Mouse (Mus musculus) G1E (cell line): ENCODE measurements at regions not wholly inside any gene's neighbourhood (a gene's known extent, or its start where the extent isn't known, plus 50 kb on each side); places are given as distances from the start of the nearest gene placed in this dataset.

Experiments
- ATAC-seq: 2 replicates; pipeline ENCODE4 v1.8.0; 2016; ENCODE audit warnings: mild to moderate bottlenecking; ENCODE audit not compliant: insufficient number of reproducible peaks, poor library complexity, low FRiP score, severe bottlenecking; ENCODE audit errors: extremely low read depth
- DNase-seq: peaks from one replicate; pipeline ENCODE4 v3.0.0; 2012; ENCODE audit warnings: low spot score
- H3K27me3 ChIP-seq: 2 replicates; pipeline ENCODE4 v1.6.1; 2012; ENCODE audit warnings: mild to moderate bottlenecking, low read length, inconsistent platforms; ENCODE audit not compliant: insufficient read depth
- H3K36me3 ChIP-seq: replicated peaks from 2 replicates; pipeline ENCODE3; 2012; ENCODE audit warnings: mild to moderate bottlenecking, inconsistent platforms
- H3K4me1 ChIP-seq: 2 replicates; pipeline ENCODE4 v1.6.1; 2012; ENCODE audit warnings: low read depth, low read length, inconsistent platforms, mixed read lengths; ENCODE audit not compliant: insufficient read depth
- H3K4me3 ChIP-seq: 2 replicates; pipeline ENCODE4 v1.5.1; 2012; ENCODE audit warnings: low read depth, mild to moderate bottlenecking, inconsistent platforms, low read length, moderate library complexity, mixed read lengths
- H3K9me3 ChIP-seq: replicated peaks from 2 replicates; pipeline ENCODE4 v1.6.1; 2012; ENCODE audit warnings: inconsistent platforms
- CTCF ChIP-seq: IDR thresholded peaks from 2 replicates; pipeline ENCODE4 v1.5.1; 2012; ENCODE audit warnings: low read depth, low read length, inconsistent platforms, mixed read lengths
- GATA1 ChIP-seq: IDR thresholded peaks from 2 replicates; pipeline ENCODE4 v1.6.1; 2012; ENCODE audit warnings: borderline replicate concordance, low read length, inconsistent platforms, mixed read lengths
- GATA2 ChIP-seq: IDR thresholded peaks from 2 replicates; pipeline ENCODE4 v1.6.1; 2012; ENCODE audit warnings: low read depth, low read length, inconsistent platforms, borderline replicate concordance
- POLR2AphosphoS5 ChIP-seq: IDR thresholded peaks from 2 replicates; pipeline ENCODE4 v1.6.1; 2012; ENCODE audit warnings: low read depth, low read length, inconsistent platforms; ENCODE audit not compliant: insufficient replicate concordance
- TAL1 ChIP-seq: conservative IDR thresholded peaks from 2 replicates; pipeline ENCODE4 v1.6.1; 2012; ENCODE audit warnings: low read depth, low read length, inconsistent platforms, mixed read lengths

GRCm38 (mm10) chr1:51536076-51536475 lies 57.9 kb upstream of the Nabp1 start:
- H3K4me1 ChIP-seq = 0 out of 2 replicates have a peak, but pooled peaks cover 2% of the 10 kb centered on the region
- H3K36me3 ChIP-seq = no peaks in the 10 kb centered on the region
- H3K27me3 ChIP-seq = peaks cover 5% of the 10 kb centered on the region; the same call in 1 of the 2 replicates
- no peak overlapping the region for H3K4me3 ChIP-seq
- no peak for TF ChIP-seq TAL1
- TF ChIP-seq POLR2AphosphoS5 = no peak
- no peak for TF ChIP-seq GATA2
- TF ChIP-seq GATA1 = no peak
- TF ChIP-seq CTCF = no peak
- no peaks in the 10 kb centered on the region for H3K9me3 ChIP-seq
- ATAC-seq = no peak
- no peak for DNase-seq

- ATAC-seq = no peak
- H3K27me3 ChIP-seq = peaks cover 3% of the 10 kb centered on the region; the same call in 1 of the 2 replicates
- DNase-seq = no peak
- H3K4me1 ChIP-seq = peaks cover 4% of the 10 kb centered on the region; the same call in 1 of the 2 replicates
- H3K36me3 ChIP-seq = no peaks in the 10 kb centered on the region
- H3K9me3 ChIP-seq = no peaks in the 10 kb centered on the region
- TF ChIP-seq CTCF (no peak), TAL1 (no peak), GATA2 (no peak), GATA1 (no peak), POLR2AphosphoS5 (no peak)
- H3K4me3 ChIP-seq = no peak overlapping the region
Observed at GRCm38 (mm10) chr1:51535414-51535813, 57.2 kb upstream of the Nabp1 start.

- no peaks in the 10 kb centered on the region for H3K27me3 ChIP-seq
- no peak for ATAC-seq
- no peaks in the 10 kb centered on the region for H3K9me3 ChIP-seq
- H3K36me3 ChIP-seq = no peaks in the 10 kb centered on the region
- TF ChIP-seq GATA2 (no peak), POLR2AphosphoS5 (no peak), TAL1 (no peak), CTCF (no peak), GATA1 (no peak)
- peaks cover 7% of the 10 kb centered on the region; the same call in 1 of the 2 replicates for H3K4me1 ChIP-seq
- DNase-seq = no peak
- H3K4me3 ChIP-seq = no peak overlapping the region
Observed at GRCm38 (mm10) chr1:51531360-51531759, 53.1 kb upstream of the Nabp1 start.

GRCm38 (mm10) chr1:51530191-51530926 lies 52.1 kb upstream of the Nabp1 start:
- DNase-seq (no peak), ATAC-seq (0 out of 2 replicates have a peak, but pooled peaks have one; percentile 9)
- Histone ChIP-seq H3K4me3 (no peak overlapping the region), H3K27me3 (no peaks in the 10 kb centered on the region), H3K36me3 (no peaks in the 10 kb centered on the region), H3K4me1 (peaks cover 7% of the 10 kb centered on the region; the same call in 1 of the 2 replicates), H3K9me3 (no peaks in the 10 kb centered on the region)
- TF ChIP-seq TAL1 (no peak), POLR2AphosphoS5 (no peak), GATA2 (no peak), GATA1 (no peak), CTCF (no peak)

GRCm38 (mm10) chr1:51529653-51530052 lies 51.4 kb upstream of the Nabp1 start:
- ATAC-seq (no peak), DNase-seq (no peak)

GRCm38 (mm10) chr1:51528671-51529070 lies 50.4 kb upstream of the Nabp1 start:
- Histone ChIP-seq H3K4me1 (peaks cover 7% of the 10 kb centered on the region; the same call in 1 of the 2 replicates), H3K36me3 (no peaks in the 10 kb centered on the region), H3K9me3 (no peaks in the 10 kb centered on the region), H3K27me3 (peaks cover 4% of the 10 kb centered on the region), H3K4me3 (no peak overlapping the region)
- DNase-seq (no peak), ATAC-seq (no peak)
- TF ChIP-seq GATA1 = no peak
- TF ChIP-seq GATA2 = no peak
- TF ChIP-seq POLR2AphosphoS5 = no peak
- TF ChIP-seq CTCF = no peak
- no peak for TF ChIP-seq TAL1

More at GRCm38 (mm10) chr1:51529653-51530052, 51.4 kb upstream of the Nabp1 start:
- H3K27me3 ChIP-seq = peaks cover 2% of the 10 kb centered on the region; the same call in 1 of the 2 replicates
- no peaks in the 10 kb centered on the region for H3K9me3 ChIP-seq
- peaks cover 7% of the 10 kb centered on the region; the same call in 1 of the 2 replicates for H3K4me1 ChIP-seq
- H3K36me3 ChIP-seq = no peaks in the 10 kb centered on the region
- H3K4me3 ChIP-seq = no peak overlapping the region
- TF ChIP-seq GATA1 (no peak), CTCF (no peak), GATA2 (no peak), TAL1 (no peak), POLR2AphosphoS5 (no peak)
